Mouse (Mus musculus) spleen, adult 2 months (tissue): ENCODE results near the gene Dpf2.

ENCODE experiments used
- CTCF ChIP-seq: fragments of 200-500 bp; IDR thresholded peaks from 2 replicates; pipeline ENCODE4 v1.5.1; 2011; ENCODE audit warnings: mild to moderate bottlenecking, inconsistent platforms; ENCODE audit not compliant: insufficient read depth, insufficient read length, insufficient replicate concordance; ENCODE audit errors: extremely low read depth
- POLR2A ChIP-seq: fragments of 200-500 bp; IDR thresholded peaks from 2 replicates; pipeline ENCODE4 v1.6.1; 2011; ENCODE audit warnings: low read depth, low read length, inconsistent platforms

DNA sequence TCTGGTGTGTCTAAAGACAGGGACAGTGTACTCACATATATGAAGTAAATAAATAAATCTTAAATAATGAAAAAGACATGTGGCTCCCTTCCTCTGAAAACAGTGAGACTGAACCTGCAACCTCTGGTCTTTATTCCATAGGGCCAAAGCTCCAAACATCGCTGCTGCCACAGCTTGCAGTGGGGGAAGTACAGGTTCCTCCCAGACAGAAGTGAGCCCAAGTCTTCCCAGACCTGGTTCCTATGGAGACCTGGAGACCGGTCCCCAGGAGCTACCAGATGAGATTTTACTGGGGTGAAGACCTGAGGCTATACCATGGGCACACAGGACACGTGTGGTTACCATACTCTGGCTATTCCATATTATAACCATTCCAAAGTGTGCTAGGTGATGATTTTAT, 62.0 kb downstream of the Dpf2 start:
- TF ChIP-seq CTCF, result no peak
- TF ChIP-seq POLR2A, result no peak
